Mouse (Mus musculus): ENCODE measurements at regions not wholly inside any gene's neighbourhood (a gene's known extent, or its start where the extent isn't known, plus 50 kb on each side); places are given as distances from the start of the nearest gene placed in this dataset.

DNA sequence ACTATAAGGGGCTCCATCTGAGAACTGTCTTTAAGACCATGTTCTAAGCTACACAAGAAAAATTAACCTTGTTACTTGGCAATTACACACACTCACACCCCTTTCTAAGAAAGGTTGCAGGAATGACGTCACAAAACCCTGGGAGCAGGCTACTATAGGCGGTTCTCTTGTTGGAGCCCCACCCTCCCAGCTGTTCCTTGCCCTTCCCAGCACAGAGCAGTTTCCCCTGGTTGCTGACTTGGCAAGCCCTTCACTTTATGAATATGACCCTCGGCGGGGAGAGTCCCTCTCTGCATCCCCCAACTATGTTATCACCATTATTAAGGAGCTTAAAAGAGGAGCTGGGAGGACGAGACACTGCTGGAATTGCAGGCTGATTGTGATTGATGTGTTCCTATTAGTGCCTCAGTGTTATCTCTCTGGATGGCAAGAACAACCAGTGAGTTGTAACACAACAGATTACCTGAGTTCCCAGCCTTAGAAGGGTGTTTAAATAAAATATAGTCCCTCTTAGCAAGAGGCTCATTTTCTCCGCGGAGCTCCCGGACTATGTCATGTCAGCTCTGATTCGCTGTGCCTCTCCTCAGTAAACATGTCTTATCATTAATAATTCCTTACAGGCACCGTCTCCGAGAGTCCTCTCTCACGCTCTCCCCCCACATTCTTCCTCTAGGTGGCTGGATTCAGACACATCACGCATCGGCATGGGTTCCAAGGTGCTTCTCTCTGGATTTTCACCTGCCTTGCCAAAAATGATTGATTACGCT, 105.7 kb downstream of the Insig2 start:
- no peak for TF ChIP-seq POLR2A (IDR thresholded peaks at IDR 0.05; ENCODE audit: borderline replicate concordance, low read depth, low read length)
- no peak for TF ChIP-seq CTCF (IDR thresholded peaks at IDR 0.05; ENCODE audit: low read depth, low read length)

All from bone marrow macrophage, adult 2 months (primary cell).